Mouse (Mus musculus) embryonic facial prominence, embryonic 12.5 days (tissue): ENCODE results near the gene Gm973. TPM values are rescaled to one million over a fixed set of nuclear protein-coding genes. Genes with fewer than 3 reads are reported as not detected.
A peak's percentile ranks its signal among the peaks of the same experiment; 100 is the strongest.

Experiments used
- ATAC-seq: fragments of 200-750 bp; cut with Nextera tagmentation; 2 replicates; pipeline ENCODE4 v1.8.0; 2017; ENCODE audit not compliant: insufficient number of reproducible peaks, insufficient read depth, low FRiP score, low TSS enrichment
- H3K27ac ChIP-seq: fragments of 300-500 bp; sonication (generic); 2 replicates; pipeline ENCODE4 v1.5.1; 2016; ENCODE audit warnings: mild to moderate bottlenecking
- H3K27me3 ChIP-seq: fragments of 300-500 bp; sonication (generic); 2 replicates; pipeline ENCODE4 v1.6.1; 2016; ENCODE audit warnings: mild to moderate bottlenecking, moderate library complexity
- H3K36me3 ChIP-seq: fragments of 300-500 bp; sonication (generic); 2 replicates; pipeline ENCODE4 v1.6.1; 2016; ENCODE audit warnings: mild to moderate bottlenecking
- H3K4me1 ChIP-seq: fragments of 300-500 bp; sonication (generic); 2 replicates; pipeline ENCODE4 v1.6.1; 2016
- H3K4me2 ChIP-seq: fragments of 300-500 bp; sonication (generic); replicated peaks from 2 replicates; pipeline ENCODE4 v1.6.1; 2016; ENCODE audit warnings: mild to moderate bottlenecking, moderate library complexity
- H3K4me3 ChIP-seq: fragments of 300-500 bp; sonication (generic); 2 replicates; pipeline ENCODE4 v1.5.1; 2016; ENCODE audit warnings: mild to moderate bottlenecking
- H3K9ac ChIP-seq: fragments of 300-500 bp; sonication (generic); 2 replicates; pipeline ENCODE4 v1.6.1; 2016; ENCODE audit warnings: mild to moderate bottlenecking, moderate library complexity
- H3K9me3 ChIP-seq: fragments of 300-500 bp; sonication (generic); 2 replicates; pipeline ENCODE4 v1.6.1; 2016; ENCODE audit warnings: mild to moderate bottlenecking, moderate library complexity
- WGBS: fragments of 180-500 bp; shearing (Covaris S2); methylation state at CpG from one replicate; pipeline ENCODE4 v1.1.7; 2016; 5-methylcytosine and 5-hydroxymethylcytosine counted together
- polyA plus RNA-seq: library from polyadenylated mRNA; unstranded; fragments of >200 nt; fragmentation: Nextera tagmentation; extraction: Ambion mirVana; gene quantifications from 2 replicates; pipeline ENCODE4 v1.2.1, GENCODE M21; 2016

The Gm973 gene
- polyA plus RNA-seq, 1 experiment from 2014 or later, result 0.82 TPM

DNA sequence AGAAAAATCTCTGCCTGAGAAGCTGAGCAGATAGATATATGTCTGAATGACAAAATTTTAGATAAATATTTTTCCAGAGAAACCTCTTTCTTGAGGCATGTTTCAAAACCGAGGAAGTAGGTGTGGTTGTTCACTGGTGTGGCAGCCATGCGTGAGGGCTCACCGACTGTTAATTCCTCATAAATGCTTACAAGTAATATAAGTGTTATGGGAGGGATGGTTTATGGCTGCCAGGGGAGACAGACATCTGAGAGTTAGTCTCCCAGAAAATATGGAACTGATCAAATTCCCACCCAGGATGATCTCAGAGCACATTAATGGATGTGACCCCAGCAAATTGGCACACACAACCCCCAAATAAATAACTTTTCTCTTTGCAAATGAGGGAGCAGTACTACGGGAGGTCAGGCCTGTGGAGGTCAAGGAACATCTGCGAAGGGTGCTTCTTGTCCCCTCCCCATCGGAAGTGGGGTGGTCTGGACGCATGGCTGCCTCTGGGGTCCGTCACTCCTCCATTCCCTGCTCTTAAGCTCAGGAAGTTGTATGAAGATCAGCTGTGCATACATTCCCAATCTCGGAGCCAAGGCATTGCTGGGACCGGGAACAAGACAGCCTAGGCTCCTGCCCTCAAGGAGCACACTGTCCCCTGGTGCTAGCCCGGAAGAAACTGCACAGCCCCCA lies 78.7 kb downstream of the Gm973 start:
- Histone ChIP-seq H3K4me3 (no peak overlapping the region), H3K9ac (no peak overlapping the region), H3K9me3 (no peaks in the 10 kb centered on the region), H3K27ac (no peak overlapping the region), H3K27me3 (peaks cover 15% of the 10 kb centered on the region), H3K4me2 (no peak overlapping the region), H3K36me3 (no peaks in the 10 kb centered on the region), H3K4me1 (0 out of 2 replicates have a peak, but pooled peaks cover 3% of the 10 kb centered on the region)
- WGBS, result 63% methylated on average over 11 of the region's 11 CpGs
- ATAC-seq, result no peak

DNA sequence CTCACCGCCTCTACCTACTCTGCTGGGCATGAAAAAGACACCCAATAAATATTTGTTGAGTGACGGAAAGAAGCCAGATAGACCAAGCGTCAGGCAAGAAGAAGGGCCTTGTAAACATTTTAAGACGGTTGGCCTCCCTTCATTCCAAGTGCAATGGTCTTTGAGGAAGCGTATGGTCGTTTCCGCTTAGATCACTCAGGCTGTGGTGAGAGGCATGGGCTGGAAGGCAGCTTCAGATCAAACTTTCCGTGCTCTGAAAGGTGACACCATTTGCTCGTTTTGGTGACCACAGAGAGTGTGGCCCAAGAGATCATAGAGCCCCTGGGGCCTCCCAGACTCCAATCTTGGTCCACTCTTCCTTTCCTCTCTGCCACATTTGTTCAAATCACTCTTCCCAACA lies 79.5 kb downstream of the Gm973 start:
- Histone ChIP-seq H3K4me3 (no peak overlapping the region), H3K9ac (no peak overlapping the region), H3K27me3 (peaks cover 15% of the 10 kb centered on the region), H3K4me1 (0 out of 2 replicates have a peak, but pooled peaks cover 3% of the 10 kb centered on the region), H3K9me3 (no peaks in the 10 kb centered on the region), H3K36me3 (no peaks in the 10 kb centered on the region), H3K27ac (no peak overlapping the region), H3K4me2 (no peak overlapping the region)
- WGBS, result 76% methylated on average over 9 of the region's 9 CpGs
- no peak for ATAC-seq

DNA sequence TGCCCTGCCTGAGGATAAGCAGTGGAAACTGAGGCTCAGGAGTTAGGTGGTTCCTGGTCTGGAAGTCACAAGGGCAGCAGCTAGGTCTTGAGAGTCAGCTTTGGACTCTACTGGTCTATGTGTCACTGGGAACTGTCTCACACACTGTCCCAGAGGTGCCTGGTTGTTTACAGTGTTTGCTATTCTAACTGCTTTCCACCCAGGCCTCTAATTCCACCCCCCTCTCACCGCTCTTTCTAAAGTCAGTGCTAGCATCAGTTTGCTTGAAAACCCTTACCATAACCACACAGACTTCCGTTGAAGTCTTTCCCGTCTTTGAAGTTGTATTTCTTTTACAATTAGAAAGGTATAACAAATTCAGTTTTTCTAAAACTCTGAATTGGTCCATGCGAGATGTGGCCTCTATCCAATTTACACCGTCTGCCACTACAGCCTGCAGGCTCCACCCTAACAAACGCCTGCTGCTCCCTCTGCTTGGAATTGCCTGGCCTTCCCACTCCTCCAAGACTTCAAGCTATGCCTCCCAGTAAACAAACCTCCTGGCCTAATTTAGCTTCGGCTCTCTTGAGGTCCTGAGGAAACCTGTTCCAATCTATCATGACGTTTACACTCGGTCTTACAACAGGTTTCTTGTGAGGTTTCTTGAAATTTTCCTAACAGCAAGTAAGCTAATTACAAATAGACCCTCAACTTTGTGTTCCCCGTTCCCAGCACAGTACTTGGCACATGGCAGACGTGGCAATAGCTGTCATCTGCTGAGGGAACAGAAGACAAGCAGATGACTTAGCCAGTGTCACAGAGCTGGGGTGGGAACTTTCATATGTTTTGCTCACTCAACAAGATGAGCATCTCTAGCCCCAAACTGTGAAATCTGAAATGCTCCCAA lies 86.7 kb downstream of the Gm973 start:
- no peak for ATAC-seq
- Histone ChIP-seq H3K9me3 (no peaks in the 10 kb centered on the region), H3K27me3 (no peaks in the 10 kb centered on the region), H3K36me3 (no peaks in the 10 kb centered on the region), H3K9ac (no peak overlapping the region), H3K4me3 (no peak overlapping the region), H3K4me2 (no peak overlapping the region), H3K27ac (no peak overlapping the region), H3K4me1 (no peaks in the 10 kb centered on the region)
- 55% methylated on average over 11 of the region's 11 CpGs for WGBS

DNA sequence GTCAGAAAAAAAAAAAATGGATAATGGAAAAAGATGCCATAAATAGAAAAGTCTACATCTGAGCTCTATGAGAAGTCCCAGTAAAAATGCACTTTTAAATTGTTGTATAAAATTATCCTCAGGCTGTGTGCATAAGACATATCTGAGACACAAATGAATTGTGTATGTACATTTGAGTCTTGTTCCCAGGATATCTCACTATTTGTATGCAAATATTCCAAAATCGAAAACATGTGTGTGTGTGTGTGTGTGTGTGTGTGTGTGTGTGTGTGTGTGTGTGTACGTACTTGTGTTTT lies 87.3 kb downstream of the Gm973 start:
- Histone ChIP-seq H3K36me3 (no peaks in the 10 kb centered on the region), H3K4me1 (no peaks in the 10 kb centered on the region), H3K27me3 (no peaks in the 10 kb centered on the region), H3K27ac (no peak overlapping the region), H3K4me2 (no peak overlapping the region), H3K9me3 (no peaks in the 10 kb centered on the region), H3K9ac (no peak overlapping the region), H3K4me3 (no peak overlapping the region)
- 74% methylated on average over 2 of the region's 2 CpGs for WGBS
- no peak for ATAC-seq

DNA sequence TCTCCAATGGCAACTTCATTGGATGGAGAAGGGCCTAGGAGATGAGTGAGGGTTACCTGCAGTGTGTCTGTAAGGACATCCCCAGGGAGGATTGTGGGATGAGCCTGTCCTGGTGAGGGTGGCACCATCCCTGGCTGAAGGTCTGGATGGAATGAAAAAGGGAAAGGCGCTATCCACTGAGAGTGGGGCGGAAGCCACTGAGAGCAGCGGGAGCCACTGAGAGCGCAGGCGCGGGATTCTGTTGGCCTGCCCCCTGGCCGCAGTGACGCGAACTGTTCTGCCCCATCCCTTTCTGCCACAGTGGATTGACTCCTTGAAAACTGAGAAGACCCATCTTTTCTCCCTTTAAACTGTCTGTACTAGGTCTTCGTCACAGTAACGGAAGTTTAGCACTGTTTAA lies 87.8 kb downstream of the Gm973 start:
- H3K4me1 ChIP-seq, result no peaks in the 10 kb centered on the region
- 18% methylated on average over 11 of the region's 11 CpGs for WGBS
- H3K9ac ChIP-seq, result peak overlapping the region; percentile 10; the same call in 1 of the 2 replicates
- H3K4me3 ChIP-seq, result no peak overlapping the region
- peak overlapping the region; percentile 28; the same call in 1 of the 2 replicates for H3K4me2 ChIP-seq
- no peak for ATAC-seq
- no peaks in the 10 kb centered on the region for H3K27me3 ChIP-seq
- no peaks in the 10 kb centered on the region for H3K36me3 ChIP-seq
- no peak overlapping the region for H3K27ac ChIP-seq
- H3K9me3 ChIP-seq, result no peaks in the 10 kb centered on the region

DNA sequence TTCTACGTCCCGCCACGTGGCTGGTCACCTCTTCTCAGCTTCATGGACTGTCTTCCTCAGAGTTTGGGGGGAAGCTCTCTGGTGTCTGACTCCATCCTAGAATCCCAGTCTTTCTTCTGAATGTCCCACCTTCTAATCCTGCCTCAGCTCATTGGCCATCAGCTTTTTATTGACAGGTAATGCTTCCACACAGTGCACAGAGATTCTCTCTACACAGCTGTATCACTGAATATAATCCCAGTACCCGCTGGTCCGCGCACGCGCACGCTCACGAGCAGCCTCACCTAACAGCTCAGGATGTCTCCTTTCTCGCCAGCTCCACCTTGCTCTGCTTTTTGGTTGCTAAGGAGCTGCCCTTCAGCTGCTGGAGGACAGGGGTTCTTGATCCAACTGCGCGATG lies 90.4 kb downstream of the Gm973 start:
- Histone ChIP-seq H3K36me3 (no peaks in the 10 kb centered on the region), H3K4me3 (no peak overlapping the region), H3K9me3 (no peaks in the 10 kb centered on the region), H3K4me1 (no peaks in the 10 kb centered on the region), H3K9ac (no peak overlapping the region), H3K4me2 (no peak overlapping the region), H3K27ac (no peak overlapping the region), H3K27me3 (no peaks in the 10 kb centered on the region)
- 89% methylated on average over 13 of the region's 13 CpGs for WGBS
- ATAC-seq, result no peak

DNA sequence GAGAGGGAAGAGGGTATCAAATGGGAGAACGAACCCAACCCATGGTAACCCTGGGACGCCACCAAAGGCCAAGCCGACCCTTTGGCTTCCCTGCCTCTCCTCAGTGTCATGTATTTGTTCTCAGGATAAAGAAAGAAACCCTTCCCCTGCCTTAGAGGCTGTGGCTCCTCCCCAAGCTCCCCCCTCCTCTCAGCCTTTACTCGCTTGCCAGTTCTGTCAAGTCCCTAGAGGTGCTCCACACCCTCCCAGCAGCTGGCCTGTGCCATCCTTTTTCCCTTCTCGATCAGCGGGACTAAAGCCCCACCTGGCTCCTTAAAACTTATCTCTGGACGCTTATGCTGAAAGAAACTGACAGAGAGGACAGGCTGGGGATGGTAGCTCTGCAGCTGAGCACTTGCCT lies 91.0 kb downstream of the Gm973 start:
- H3K9me3 ChIP-seq, result no peaks in the 10 kb centered on the region
- no peak overlapping the region for H3K27ac ChIP-seq
- WGBS, result 57% methylated on average over 7 of the region's 7 CpGs
- H3K9ac ChIP-seq, result no peak overlapping the region
- ATAC-seq, result no peak
- H3K36me3 ChIP-seq, result no peaks in the 10 kb centered on the region
- no peak overlapping the region for H3K4me3 ChIP-seq
- no peak overlapping the region for H3K4me2 ChIP-seq
- H3K27me3 ChIP-seq, result no peaks in the 10 kb centered on the region
- H3K4me1 ChIP-seq, result no peaks in the 10 kb centered on the region

DNA sequence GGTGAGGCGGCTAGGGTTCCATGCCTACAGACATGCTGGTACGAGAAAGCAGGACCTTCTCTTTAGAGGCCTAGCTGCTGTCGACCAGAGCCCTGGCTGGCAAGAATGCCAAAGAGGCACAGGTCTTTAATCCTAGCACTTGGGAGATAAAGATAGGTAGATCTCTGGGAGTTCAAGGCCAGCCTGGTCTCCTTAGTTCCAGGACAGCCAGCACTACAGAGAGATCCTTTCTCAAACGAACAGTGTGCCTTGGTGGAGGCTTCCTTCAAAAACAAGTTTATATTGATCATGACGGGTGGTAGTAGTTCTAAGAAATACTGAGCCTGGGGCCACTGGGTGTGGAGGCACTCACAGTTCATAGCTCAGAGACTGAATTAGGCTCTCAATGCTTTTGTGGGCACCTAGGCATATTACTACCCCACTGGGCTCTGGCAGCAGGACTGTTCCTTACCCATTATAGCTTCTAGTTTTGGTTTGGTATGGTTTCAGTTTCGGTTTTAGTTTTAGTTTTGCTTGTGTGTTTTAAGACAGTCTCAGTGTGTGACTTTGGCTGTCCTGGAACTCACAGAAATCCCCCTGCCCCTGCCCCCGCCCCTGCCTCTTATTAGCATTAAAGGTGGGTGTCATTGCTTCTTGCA lies 92.2 kb downstream of the Gm973 start:
- H3K27me3 ChIP-seq, result no peaks in the 10 kb centered on the region
- ATAC-seq, result no peak
- H3K4me1 ChIP-seq, result no peaks in the 10 kb centered on the region
- no peaks in the 10 kb centered on the region for H3K36me3 ChIP-seq
- H3K27ac ChIP-seq, result no peak overlapping the region
- H3K9ac ChIP-seq, result no peak overlapping the region
- H3K9me3 ChIP-seq, result no peaks in the 10 kb centered on the region
- WGBS, result 83% methylated on average over 7 of the region's 7 CpGs
- no peak overlapping the region for H3K4me2 ChIP-seq
- no peak overlapping the region for H3K4me3 ChIP-seq

DNA sequence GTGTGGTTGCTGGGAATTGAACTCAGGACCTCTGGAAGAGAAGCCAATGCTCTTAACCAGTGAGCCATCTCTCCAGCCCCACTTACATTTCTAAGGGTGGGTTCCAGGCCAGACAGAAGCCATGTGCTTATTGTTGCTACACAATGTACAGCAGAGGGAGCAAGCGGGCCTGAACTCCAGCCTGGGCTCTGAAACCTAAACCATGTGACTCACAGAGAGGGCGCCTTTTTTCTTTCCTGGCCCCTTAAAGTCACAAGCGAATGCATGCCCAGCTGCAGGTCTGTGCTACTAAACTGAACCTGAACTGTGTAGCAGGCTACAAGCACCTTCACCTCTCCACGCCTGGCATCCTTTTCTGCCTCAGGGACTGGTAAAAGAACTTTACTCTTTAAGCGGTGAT lies 92.9 kb downstream of the Gm973 start:
- 55% methylated on average over 5 of the region's 5 CpGs for WGBS
- Histone ChIP-seq H3K27ac (no peak overlapping the region), H3K9me3 (no peaks in the 10 kb centered on the region), H3K27me3 (no peaks in the 10 kb centered on the region), H3K36me3 (no peaks in the 10 kb centered on the region), H3K4me3 (no peak overlapping the region), H3K9ac (no peak overlapping the region), H3K4me2 (no peak overlapping the region), H3K4me1 (no peaks in the 10 kb centered on the region)
- ATAC-seq, result no peak

DNA sequence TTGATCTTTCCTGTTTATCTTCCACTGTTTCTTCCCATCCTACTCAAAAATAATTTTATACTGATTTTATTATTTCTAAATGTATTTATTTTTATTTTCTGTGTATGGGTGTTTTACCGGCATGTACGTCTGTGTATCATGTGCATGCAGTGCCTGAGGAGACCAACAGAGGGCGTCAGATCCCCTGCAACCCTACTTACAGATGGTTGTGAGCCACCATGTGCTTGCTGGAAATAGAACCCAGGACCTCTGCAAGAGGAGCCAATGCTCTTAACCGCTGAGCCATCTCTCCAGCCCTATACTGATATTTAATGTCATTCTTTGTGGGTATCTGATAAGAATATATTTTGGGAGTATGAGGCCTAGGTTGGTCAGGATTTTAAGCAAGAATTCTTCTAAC lies 93.4 kb downstream of the Gm973 start:
- H3K36me3 ChIP-seq, result no peaks in the 10 kb centered on the region
- H3K27me3 ChIP-seq, result no peaks in the 10 kb centered on the region
- no peak overlapping the region for H3K4me2 ChIP-seq
- no peaks in the 10 kb centered on the region for H3K9me3 ChIP-seq
- no peak for ATAC-seq
- WGBS, result 81% methylated on average over 4 of the region's 4 CpGs
- peak overlapping the region; percentile 46; the same call in 1 of the 2 replicates for H3K27ac ChIP-seq
- H3K4me1 ChIP-seq, result no peaks in the 10 kb centered on the region
- H3K9ac ChIP-seq, result no peak overlapping the region
- H3K4me3 ChIP-seq, result no peak overlapping the region

DNA sequence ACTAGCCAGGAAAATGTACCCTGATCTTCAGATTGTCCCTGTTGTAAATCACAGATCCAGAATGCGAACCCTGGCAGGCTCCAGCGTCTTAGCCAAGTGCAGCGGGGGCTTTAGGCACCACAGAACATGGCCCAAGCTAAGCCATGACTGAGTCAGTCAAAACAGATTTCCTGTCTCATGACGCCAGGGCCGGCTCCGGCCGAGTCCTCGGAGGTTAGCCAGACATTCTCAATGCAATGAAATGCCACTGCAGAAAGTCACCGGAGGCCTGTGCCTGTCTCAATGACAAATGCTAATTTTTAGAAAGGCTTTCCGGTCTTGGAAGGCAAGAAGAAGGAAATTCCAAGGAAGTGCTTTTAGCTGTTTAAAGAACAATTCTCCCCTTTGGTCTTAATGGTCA lies 93.8 kb downstream of the Gm973 start:
- 54% methylated on average over 10 of the region's 10 CpGs for WGBS
- H3K9ac ChIP-seq, result no peak overlapping the region
- H3K4me3 ChIP-seq, result no peak overlapping the region
- no peak for ATAC-seq
- peak overlapping the region; percentile 46; the same call in 1 of the 2 replicates for H3K27ac ChIP-seq
- no peaks in the 10 kb centered on the region for H3K36me3 ChIP-seq
- H3K27me3 ChIP-seq, result no peaks in the 10 kb centered on the region
- H3K4me1 ChIP-seq, result no peaks in the 10 kb centered on the region
- H3K9me3 ChIP-seq, result no peaks in the 10 kb centered on the region
- H3K4me2 ChIP-seq, result no peak overlapping the region

DNA sequence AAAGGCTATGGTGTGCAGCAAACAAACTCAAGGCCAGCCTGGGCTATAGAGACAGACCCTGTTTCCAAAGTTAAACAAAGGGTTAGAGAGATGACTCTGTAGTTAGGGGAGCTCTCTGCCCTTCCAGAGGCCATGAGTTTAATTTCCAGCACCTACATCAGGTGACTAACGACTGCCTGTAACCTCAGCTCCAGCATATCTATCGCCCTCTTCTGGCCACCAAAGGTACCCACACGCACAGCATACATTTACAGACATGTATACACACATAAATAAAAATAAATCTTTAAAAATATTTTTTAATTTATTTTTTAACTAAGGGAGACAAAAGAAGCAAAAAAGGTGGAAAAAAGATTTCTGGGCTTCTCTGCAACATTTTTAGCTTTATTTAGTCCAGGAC lies 94.9 kb downstream of the Gm973 start:
- no peak for ATAC-seq
- Histone ChIP-seq H3K9me3 (no peaks in the 10 kb centered on the region), H3K4me2 (no peak overlapping the region), H3K27me3 (no peaks in the 10 kb centered on the region), H3K27ac (no peak overlapping the region), H3K4me1 (no peaks in the 10 kb centered on the region), H3K9ac (no peak overlapping the region), H3K36me3 (no peaks in the 10 kb centered on the region), H3K4me3 (no peak overlapping the region)
- 95% methylated on average over 3 of the region's 3 CpGs for whole genome bisulfite sequencing
